Mouse (Mus musculus) heart, embryonic 11.5 days (tissue): ENCODE measurements around the gene Ipcef1. TPM values are rescaled to one million over a fixed set of nuclear protein-coding genes. Genes with fewer than 3 reads are reported as not detected.

Experiments used
- ATAC-seq: fragments of 200-750 bp; cut with Nextera tagmentation; replicated peaks from 2 replicates; pipeline ENCODE4 v1.8.0; 2017; ENCODE audit warnings: moderate library complexity; ENCODE audit not compliant: insufficient number of reproducible peaks, low FRiP score, low TSS enrichment
- H3K27ac ChIP-seq: fragments of 300-500 bp; sonication (generic); 2 replicates; pipeline ENCODE4 v1.5.1; 2014; ENCODE audit warnings: mild to moderate bottlenecking, low read depth, low read length
- H3K27me3 ChIP-seq: fragments of 300-500 bp; sonication (generic); 2 replicates; pipeline ENCODE4 v1.6.1; 2014; ENCODE audit warnings: mild to moderate bottlenecking, low read length, mixed read lengths; ENCODE audit not compliant: control insufficient read depth, insufficient read depth
- H3K36me3 ChIP-seq: fragments of 300-500 bp; sonication (generic); 2 replicates; pipeline ENCODE4 v1.6.1; 2014; ENCODE audit warnings: mild to moderate bottlenecking, low read length, moderate library complexity, mixed read lengths; ENCODE audit not compliant: control insufficient read depth, insufficient read depth
- H3K4me1 ChIP-seq: fragments of 300-500 bp; sonication (generic); 2 replicates; pipeline ENCODE4 v1.6.1; 2014; ENCODE audit warnings: low read length; ENCODE audit not compliant: control insufficient read depth, insufficient read depth
- H3K4me2 ChIP-seq: fragments of 300-500 bp; sonication (generic); 2 replicates; pipeline ENCODE4 v1.6.1; 2014; ENCODE audit warnings: mild to moderate bottlenecking, moderate library complexity
- H3K4me3 ChIP-seq: fragments of 300-500 bp; sonication (generic); 2 replicates; pipeline ENCODE4 v1.5.1; 2014; ENCODE audit warnings: low read depth, low read length
- H3K9ac ChIP-seq: fragments of 300-500 bp; sonication (generic); 2 replicates; pipeline ENCODE4 v1.6.1; 2014; ENCODE audit warnings: mild to moderate bottlenecking, low read depth, low read length, moderate library complexity
- H3K9me3 ChIP-seq: fragments of 300-500 bp; sonication (generic); replicated peaks from 2 replicates; pipeline ENCODE4 v1.6.1; 2016; ENCODE audit warnings: low read length; ENCODE audit not compliant: control insufficient read depth
- WGBS: fragments of 180-500 bp; shearing (Covaris S2); extraction: QIAGEN DNeasy Blood & Tissue Kit; methylation state at CpG from one replicate; pipeline ENCODE4 v1.1.7; 2014; ENCODE audit not compliant: insufficient replicate concordance; 5-methylcytosine and 5-hydroxymethylcytosine counted together
- polyA plus RNA-seq: library from polyadenylated mRNA; unstranded; fragments of >200 nt; fragmentation: Nextera tagmentation; extraction: Ambion mirVana; gene quantifications from 2 replicates; pipeline ENCODE4 v1.2.1, GENCODE M21; 2014

Ipcef1 gene
- polyA plus RNA-seq, 1 experiment from 2014 or later = 0.09 TPM

- Histone ChIP-seq H3K4me2 (no peak overlapping the region), H3K27ac (no peak overlapping the region), H3K4me3 (no peak overlapping the region), H3K9me3 (no peaks in the 10 kb centered on the region), H3K9ac (no peak overlapping the region), H3K27me3 (no peaks in the 10 kb centered on the region), H3K4me1 (0 out of 2 replicates have a peak, but pooled peaks cover 3% of the 10 kb centered on the region), H3K36me3 (no peaks in the 10 kb centered on the region)
- ATAC-seq = no peak
- WGBS = 66% methylated on average over 1 of the region's 1 CpGs
Observed at GRCm38 (mm10) chr10:6988555-6988954, 63.7 kb downstream of the Ipcef1 start.

GRCm38 (mm10) chr10:6987399-6988098, 64.7 kb downstream of the Ipcef1 start:
- Histone ChIP-seq H3K36me3 (no peaks in the 10 kb centered on the region), H3K4me3 (no peak overlapping the region), H3K27ac (no peak overlapping the region), H3K27me3 (no peaks in the 10 kb centered on the region), H3K4me2 (no peak overlapping the region), H3K4me1 (0 out of 2 replicates have a peak, but pooled peaks cover 3% of the 10 kb centered on the region), H3K9me3 (no peaks in the 10 kb centered on the region), H3K9ac (no peak overlapping the region)
- WGBS = 57% methylated on average over 4 of the region's 4 CpGs
- no peak for ATAC-seq

GRCm38 (mm10) chr10:6986246-6986645, 66.0 kb downstream of the Ipcef1 start:
- Histone ChIP-seq H3K27ac (no peak overlapping the region), H3K4me2 (no peak overlapping the region), H3K9me3 (no peaks in the 10 kb centered on the region), H3K27me3 (no peaks in the 10 kb centered on the region), H3K36me3 (no peaks in the 10 kb centered on the region), H3K4me3 (no peak overlapping the region), H3K9ac (no peak overlapping the region), H3K4me1 (0 out of 2 replicates have a peak, but pooled peaks cover 3% of the 10 kb centered on the region)
- WGBS = 76% methylated on average over 4 of the region's 4 CpGs
- ATAC-seq = no peak

- Histone ChIP-seq H3K9ac (no peak overlapping the region), H3K36me3 (no peaks in the 10 kb centered on the region), H3K4me3 (no peak overlapping the region), H3K9me3 (no peaks in the 10 kb centered on the region), H3K27ac (no peak overlapping the region), H3K4me2 (no peak overlapping the region), H3K4me1 (no peaks in the 10 kb centered on the region), H3K27me3 (no peaks in the 10 kb centered on the region)
- WGBS = 87% methylated on average over 2 of the region's 2 CpGs
- no peak for ATAC-seq
Observed at GRCm38 (mm10) chr10:6983431-6983830, 68.8 kb downstream of the Ipcef1 start.

GRCm38 (mm10) chr10:6982751-6983151, 69.5 kb downstream of the Ipcef1 start:
- Histone ChIP-seq H3K4me1 (no peaks in the 10 kb centered on the region), H3K27me3 (no peaks in the 10 kb centered on the region), H3K4me2 (no peak overlapping the region), H3K9ac (no peak overlapping the region), H3K4me3 (no peak overlapping the region), H3K27ac (no peak overlapping the region), H3K9me3 (no peaks in the 10 kb centered on the region), H3K36me3 (no peaks in the 10 kb centered on the region)
- ATAC-seq = no peak
- 62% methylated on average over 2 of the region's 2 CpGs for WGBS

GRCm38 (mm10) chr10:6980236-6980635, 72.0 kb downstream of the Ipcef1 start:
- Histone ChIP-seq H3K27me3 (no peaks in the 10 kb centered on the region), H3K4me1 (no peaks in the 10 kb centered on the region), H3K4me3 (no peak overlapping the region; the same call in 1 of the 2 replicates), H3K36me3 (no peaks in the 10 kb centered on the region), H3K4me2 (peak overlapping the region; percentile 49), H3K9me3 (no peaks in the 10 kb centered on the region), H3K9ac (peak overlapping the region; percentile 16; the same call in 1 of the 2 replicates), H3K27ac (no peak overlapping the region)
- ATAC-seq = no peak
- 17% methylated on average over 6 of the region's 6 CpGs for WGBS

- 49% methylated on average over 8 of the region's 8 CpGs for WGBS
- no peak overlapping the region for H3K4me3 ChIP-seq
- H3K9ac ChIP-seq = no peak overlapping the region
Observed at GRCm38 (mm10) chr10:6979789-6980188, 72.5 kb downstream of the Ipcef1 start.

GRCm38 (mm10) chr10:6979216-6979615, 73.1 kb downstream of the Ipcef1 start:
- Histone ChIP-seq H3K9ac (no peak overlapping the region), H3K4me3 (no peak overlapping the region), H3K27me3 (no peaks in the 10 kb centered on the region), H3K36me3 (no peaks in the 10 kb centered on the region), H3K4me2 (no peak overlapping the region), H3K4me1 (no peaks in the 10 kb centered on the region), H3K9me3 (no peaks in the 10 kb centered on the region), H3K27ac (no peak overlapping the region)
- WGBS = 72% methylated on average over 7 of the region's 7 CpGs
- ATAC-seq = no peak

More at GRCm38 (mm10) chr10:6979789-6980188, 72.5 kb downstream of the Ipcef1 start:
- Histone ChIP-seq H3K9me3 (no peaks in the 10 kb centered on the region), H3K4me1 (no peaks in the 10 kb centered on the region), H3K27ac (no peak overlapping the region), H3K4me2 (peak overlapping the region; percentile 49), H3K27me3 (no peaks in the 10 kb centered on the region), H3K36me3 (no peaks in the 10 kb centered on the region)
- no peak for ATAC-seq

- H3K4me1 ChIP-seq = no peaks in the 10 kb centered on the region
- H3K9me3 ChIP-seq = no peaks in the 10 kb centered on the region
- no peaks in the 10 kb centered on the region for H3K36me3 ChIP-seq
- H3K9ac ChIP-seq = no peak overlapping the region
- no peak overlapping the region for H3K4me3 ChIP-seq
- no peak overlapping the region for H3K4me2 ChIP-seq
- 79% methylated on average over 1 of the region's 1 CpGs for WGBS
- ATAC-seq = no peak
- H3K27me3 ChIP-seq = no peaks in the 10 kb centered on the region
- H3K27ac ChIP-seq = no peak overlapping the region
Observed at GRCm38 (mm10) chr10:6978733-6979132, 73.5 kb downstream of the Ipcef1 start.
